Mouse (Mus musculus) bone marrow, adult 2 months (tissue): ENCODE measurements at regions not wholly inside any gene's neighbourhood (a gene's known extent, or its start where the extent isn't known, plus 50 kb on each side); places are given as distances from the start of the nearest gene placed in this dataset.

Source experiments
- CTCF ChIP-seq: fragments of 200-500 bp; IDR thresholded peaks from 2 replicates; pipeline ENCODE4 v1.5.1; 2011; ENCODE audit warnings: low read length, control low read depth; ENCODE audit not compliant: control insufficient read depth, insufficient read depth
- POLR2A ChIP-seq: fragments of 200-500 bp; IDR thresholded peaks from 2 replicates; pipeline ENCODE4 v1.6.1; 2011; ENCODE audit warnings: low read depth, mild to moderate bottlenecking, control low read depth, low read length, borderline replicate concordance; ENCODE audit not compliant: control insufficient read depth

- TF ChIP-seq POLR2A (no peak), CTCF (no peak)
Observed at GRCm38 (mm10) chr14:120797916-120798490, 113.0 kb upstream of the Ipo5 start.
